Mouse (Mus musculus) c-Kit-negative CD71-positive TER-119-positive erythroid progenitor cells, embryonic 14.5 days (primary cell): Measurements from ENCODE around the gene Grhpr.
"Not testable (repeated sequence)": the region's sequence is repeated elsewhere in the genome, so short reads cannot be mapped to it uniquely, and the experiment has no call there.

Source experiments
- DNase-seq: peaks from one replicate; pipeline ENCODE4 v3.0.0-alpha.2; 2013; ENCODE audit warnings: low read depth, low spot score

Grhpr gene

GRCm38 (mm10) chr4:45013537-45013936 is 32.3 kb downstream of the Grhpr start:
- DNase-seq: no peak

GRCm38 (mm10) chr4:45015615-45016014 is 34.4 kb downstream of the Grhpr start:
- DNase-seq: peak; percentile 37

- DNase-seq: peak; percentile 94
These were observed 37.3 kb downstream of the Grhpr start, which contains the start of gene Polr1e for GRCm38 (mm10) chr4:45018452-45018980. Polr1e (plus strand) TSS chr4:45018583.

- no peak for DNase-seq
These were observed 37.8 kb downstream of the Grhpr start for GRCm38 (mm10) chr4:45019009-45019408.

- DNase-seq: no peak
These were observed 45.3 kb downstream of the Grhpr start for GRCm38 (mm10) chr4:45026459-45026858.

- DNase-seq: no peak
These were observed 51.4 kb downstream of the Grhpr start for GRCm38 (mm10) chr4:45032586-45032985.

- DNase-seq: no peak
These were observed 53.8 kb downstream of the Grhpr start for GRCm38 (mm10) chr4:45034693-45035628.

- no peak for DNase-seq
These were observed 54.9 kb downstream of the Grhpr start for GRCm38 (mm10) chr4:45036048-45036447.

GRCm38 (mm10) chr4:45036571-45036970 is 55.4 kb downstream of the Grhpr start:
- DNase-seq: no peak

GRCm38 (mm10) chr4:45037455-45038410 is 56.5 kb downstream of the Grhpr start:
- no peak for DNase-seq

- not testable (repeated sequence) for DNase-seq
These were observed 57.7 kb downstream of the Grhpr start for GRCm38 (mm10) chr4:45038879-45039278.

- DNase-seq: not testable (repeated sequence)
These were observed 58.4 kb downstream of the Grhpr start for GRCm38 (mm10) chr4:45039546-45039945.
